ENCODE assay signal across 18 mouse cellular contexts in the genomic region with DNA sequence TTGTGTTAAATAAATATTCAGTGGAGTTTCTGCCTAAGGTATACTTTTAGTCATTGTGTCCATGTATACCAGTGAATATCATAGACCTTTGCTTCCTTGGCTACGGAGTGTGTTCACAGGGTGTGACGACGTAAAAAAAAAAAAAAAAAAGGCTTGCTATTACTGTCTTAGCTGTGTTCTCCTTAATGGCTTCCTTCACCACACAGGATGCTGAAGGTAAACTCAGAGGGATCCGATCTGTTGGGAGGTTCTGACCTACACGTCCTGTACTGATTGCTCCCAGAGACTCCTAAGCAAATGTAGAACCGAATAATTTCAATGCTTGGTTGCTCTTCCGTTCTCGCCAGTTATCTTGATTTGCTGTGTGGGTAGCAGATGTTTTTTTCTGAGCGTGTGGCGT.
"Had no signal": no experiment of that assay in that cellular context is flagged by ENCODE, and none has a peak within 500 bp of the region (broad histone marks: within the 10 kb centered on the region; RNA-seq: fewer than 3 reads in every experiment).

No protein-coding gene starts in this region.

- H3K9me3 ChIP-seq: limb, embryonic 10.5 days; limb, embryonic 13.5 days; liver, embryonic 12.5 days; liver, embryonic 15.5 days; midbrain, embryonic 12.5 days; midbrain, embryonic 15.5 days; neural tube, embryonic 12.5 days; neural tube, embryonic 15.5 days; stomach, embryonic 15.5 days had no signal

- H3K4me2 ChIP-seq: limb, embryonic 13.5 days; liver, embryonic 12.5 days; liver, embryonic 15.5 days; midbrain, embryonic 12.5 days; midbrain, embryonic 15.5 days; neural tube, embryonic 12.5 days; neural tube, embryonic 15.5 days; stomach, embryonic 15.5 days had no signal

- H3K36me3 ChIP-seq: liver, embryonic 12.5 days; liver, embryonic 15.5 days; midbrain, embryonic 12.5 days; midbrain, embryonic 15.5 days; neural tube, embryonic 12.5 days; neural tube, embryonic 15.5 days; stomach, embryonic 15.5 days had no signal

- H3K4me1 ChIP-seq: limb, embryonic 10.5 days; liver, embryonic 12.5 days; liver, embryonic 15.5 days; stomach, embryonic 15.5 days had no signal

- ATAC-seq: liver, embryonic 12.5 days had no signal

- H3K9ac ChIP-seq: limb, embryonic 13.5 days; liver, embryonic 12.5 days; liver, embryonic 15.5 days; midbrain, embryonic 12.5 days; midbrain, embryonic 15.5 days; neural tube, embryonic 12.5 days; neural tube, embryonic 15.5 days; stomach, embryonic 15.5 days had no signal

- DNase-seq: kidney, adult 9 months; kidney, postnatal 14 days; liver; lung, adult 2 months; right cerebral cortex, postnatal 14 days; spleen, adult 18-20 months; thymus, postnatal 25 days had no signal

- H3K27ac ChIP-seq: layer of hippocampus, adult 2 months; limb, embryonic 10.5 days; limb, embryonic 13.5 days; liver, embryonic 12.5 days; liver, embryonic 15.5 days; macrophage; midbrain, embryonic 12.5 days; midbrain, embryonic 15.5 days; neural tube, embryonic 12.5 days; stomach, embryonic 15.5 days had no signal

- H3K4me3 ChIP-seq: layer of hippocampus, adult 2 months; limb, embryonic 10.5 days; limb, embryonic 13.5 days; liver, embryonic 12.5 days; liver, embryonic 15.5 days; midbrain, embryonic 12.5 days; midbrain, embryonic 15.5 days; neural tube, embryonic 12.5 days; neural tube, embryonic 15.5 days; stomach, embryonic 15.5 days had no signal

- H3K27me3 ChIP-seq: liver, embryonic 12.5 days; liver, embryonic 15.5 days; midbrain, embryonic 12.5 days; midbrain, embryonic 15.5 days; neural tube, embryonic 12.5 days; neural tube, embryonic 15.5 days; stomach, embryonic 15.5 days had no signal
